Mouse (Mus musculus): ENCODE results near the gene Lcn6. TPM values are rescaled to one million over a fixed set of nuclear protein-coding genes. Genes with fewer than 3 reads are reported as not detected.
"Not testable (repeated sequence)": the region's sequence is repeated elsewhere in the genome, so short reads cannot be mapped to it uniquely, and the experiment has no call there.

Gene Lcn6
- polyA plus RNA-seq, 1 experiment from 2014 or later = not detected

GRCm38 (mm10) chr2:25663511-25663910 is 13.1 kb upstream of the Lcn6 start:
- H3K9me3 ChIP-seq (replicated peaks) = no peaks in the 10 kb centered on the region

DNA sequence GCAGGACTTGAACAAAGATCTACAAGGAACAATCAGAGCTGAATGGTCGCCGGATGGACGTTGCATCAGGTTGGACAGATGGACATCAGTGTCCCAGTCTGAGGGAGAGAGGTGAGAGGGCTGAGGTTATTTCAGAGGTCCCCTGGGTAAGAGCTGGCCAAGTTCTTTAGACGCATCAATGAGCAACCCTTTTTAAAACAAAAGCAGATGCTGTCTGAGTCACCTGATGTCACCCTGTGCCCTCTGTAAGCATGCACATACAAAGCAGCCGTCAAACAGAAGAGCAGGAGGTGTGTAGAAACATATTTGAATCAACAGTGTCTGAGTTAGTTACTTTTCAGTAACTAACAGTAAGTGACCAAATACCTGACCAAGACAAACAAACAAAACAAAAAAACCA is 12.5 kb upstream of the Lcn6 start:
- H3K4me3 ChIP-seq = no peak overlapping the region
- H3K4me1 ChIP-seq = no peaks in the 10 kb centered on the region
- no peaks in the 10 kb centered on the region for H3K9me3 ChIP-seq (replicated peaks)
- WGBS = 72% methylated on average over 5 of the region's 5 CpGs
- H3K36me3 ChIP-seq = no peaks in the 10 kb centered on the region
- H3K27me3 ChIP-seq (ENCODE audit: low read depth, poor library complexity, severe bottlenecking) = no peaks in the 10 kb centered on the region
- DNase-seq (ENCODE audit: low spot score) = no peak
- no peak overlapping the region for H3K27ac ChIP-seq

More at GRCm38 (mm10) chr2:25663511-25663910, 13.1 kb upstream of the Lcn6 start:
- H3K27ac ChIP-seq = no peak overlapping the region
- WGBS = 69% methylated on average over 1 of the region's 1 CpGs
- no peaks in the 10 kb centered on the region for H3K27me3 ChIP-seq (ENCODE audit: low read depth, poor library complexity, severe bottlenecking)
- DNase-seq (ENCODE audit: low spot score) = peak; percentile 60
- H3K4me1 ChIP-seq = no peaks in the 10 kb centered on the region
- H3K36me3 ChIP-seq = no peaks in the 10 kb centered on the region
- H3K4me3 ChIP-seq = no peak overlapping the region

- H3K4me1 ChIP-seq = no peaks in the 10 kb centered on the region
- H3K27me3 ChIP-seq (ENCODE audit: low read depth, poor library complexity, severe bottlenecking) = no peaks in the 10 kb centered on the region
- no peaks in the 10 kb centered on the region for H3K36me3 ChIP-seq
- no peak overlapping the region for H3K27ac ChIP-seq
- DNase-seq (ENCODE audit: low spot score) = no peak
- 72% methylated on average over 1 of the region's 1 CpGs for WGBS
- H3K4me3 ChIP-seq = no peak overlapping the region
- H3K9me3 ChIP-seq (replicated peaks) = no peaks in the 10 kb centered on the region
Measured at GRCm38 (mm10) chr2:25666516-25666915, 10.1 kb upstream of the Lcn6 start.

GRCm38 (mm10) chr2:25679559-25679958 is 3.0 kb downstream of the Lcn6 start:
- Histone ChIP-seq H3K27me3 (ENCODE audit: low read depth, poor library complexity, severe bottlenecking) (no peaks in the 10 kb centered on the region), H3K4me1 (no peaks in the 10 kb centered on the region), H3K4me3 (no peak overlapping the region), H3K9me3 (replicated peaks) (no peaks in the 10 kb centered on the region), H3K36me3 (no peaks in the 10 kb centered on the region), H3K27ac (no peak overlapping the region)
- DNase-seq (ENCODE audit: low spot score) = no peak
- 83% methylated on average over 6 of the region's 6 CpGs for WGBS

DNA sequence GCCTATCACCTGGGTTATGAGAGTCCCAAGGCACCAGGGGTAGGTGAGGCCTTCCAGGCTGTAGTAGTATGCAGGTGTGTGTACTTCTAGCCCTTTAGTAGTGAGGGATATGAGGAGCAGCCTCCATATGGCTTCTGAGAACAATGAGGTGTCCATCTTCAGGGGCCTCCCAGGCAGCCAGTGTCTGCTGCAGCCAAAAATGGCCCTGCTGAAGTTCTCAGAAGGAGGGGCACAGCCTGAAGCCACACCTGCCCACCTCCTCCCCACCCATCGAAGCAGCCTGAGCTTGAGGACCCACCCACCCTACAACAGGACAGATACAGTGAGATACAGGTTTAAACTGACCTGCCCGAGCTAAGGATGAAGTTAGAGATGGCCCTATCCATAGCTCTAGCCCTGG is 5.8 kb downstream of the Lcn6 start, which contains the start of gene Lcn10:
Gene Lcn10 (plus strand): TSS at position 301 of the 400 bp plus-strand sequence.
- Histone ChIP-seq H3K4me3 (no peak within 1 kb of the TSS), H3K27me3 (ENCODE audit: low read depth, poor library complexity, severe bottlenecking) (no peaks in the 10 kb centered on the region), H3K27ac (no peak within 1 kb of the TSS), H3K9me3 (replicated peaks) (no peaks in the 10 kb centered on the region), H3K36me3 (no peaks in the 10 kb centered on the region), H3K4me1 (no peaks in the 10 kb centered on the region)
- WGBS = 86% methylated on average over 2 of the region's 2 CpGs
- DNase-seq (ENCODE audit: low spot score) = no peak

DNA sequence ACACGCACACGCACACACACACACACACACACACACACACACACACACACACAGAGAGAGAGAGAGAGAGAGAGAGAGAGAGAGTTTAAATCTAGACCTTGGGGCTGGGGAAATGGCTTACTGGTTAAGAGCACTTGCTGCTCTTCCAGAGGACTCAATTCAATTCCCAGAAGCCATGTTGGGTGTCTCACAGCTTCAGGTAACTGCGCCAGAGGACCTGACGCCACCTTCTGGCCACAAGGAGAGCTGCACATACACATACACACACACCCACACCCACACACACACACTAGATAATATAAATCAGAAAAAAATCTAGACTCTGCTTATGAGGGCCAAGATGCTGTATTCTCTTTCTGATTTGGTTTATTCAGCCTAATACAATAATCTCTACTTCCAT is 10.4 kb downstream of the Lcn6 start:
- Histone ChIP-seq H3K9me3 (replicated peaks) (no peaks in the 10 kb centered on the region), H3K36me3 (no peaks in the 10 kb centered on the region), H3K27me3 (ENCODE audit: low read depth, poor library complexity, severe bottlenecking) (no peaks in the 10 kb centered on the region), H3K27ac (no peak overlapping the region), H3K4me3 (no peak overlapping the region), H3K4me1 (no peaks in the 10 kb centered on the region)
- DNase-seq (ENCODE audit: low spot score) = no peak
- WGBS = 81% methylated on average over 4 of the region's 4 CpGs

- H3K27ac ChIP-seq = no peak overlapping the region
- DNase-seq (ENCODE audit: low spot score) = peak; percentile 69
- no peaks in the 10 kb centered on the region for H3K9me3 ChIP-seq (replicated peaks)
- H3K36me3 ChIP-seq = no peaks in the 10 kb centered on the region
- no peak overlapping the region for H3K4me3 ChIP-seq
- H3K27me3 ChIP-seq (ENCODE audit: low read depth, poor library complexity, severe bottlenecking) = no peaks in the 10 kb centered on the region
- H3K4me1 ChIP-seq = no peaks in the 10 kb centered on the region
Measured at GRCm38 (mm10) chr2:25694605-25695004, 18.0 kb downstream of the Lcn6 start.

DNA sequence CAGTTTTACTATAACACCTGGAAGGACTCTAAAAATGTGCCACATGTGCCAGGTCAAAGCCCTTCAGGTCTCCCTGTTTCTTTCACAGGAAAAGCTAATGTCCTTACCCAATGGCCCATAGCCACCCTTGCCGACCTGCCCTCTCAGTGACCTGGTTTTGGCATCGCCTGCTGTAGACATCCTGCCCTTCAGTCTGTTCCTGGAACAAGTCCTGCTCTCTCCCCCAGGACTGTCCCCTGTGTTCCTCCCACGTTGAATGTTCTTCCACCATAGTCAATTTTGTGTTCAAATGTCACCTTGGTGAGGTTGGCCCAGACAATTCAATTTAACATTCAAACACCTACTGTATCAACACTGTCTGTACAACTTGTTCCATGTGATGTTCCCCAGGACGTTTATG is 20.4 kb downstream of the Lcn6 start:
- no peaks in the 10 kb centered on the region for H3K4me1 ChIP-seq
- no peaks in the 10 kb centered on the region for H3K27me3 ChIP-seq (ENCODE audit: low read depth, poor library complexity, severe bottlenecking)
- H3K4me3 ChIP-seq = no peak overlapping the region
- no peaks in the 10 kb centered on the region for H3K36me3 ChIP-seq
- H3K27ac ChIP-seq = no peak overlapping the region
- H3K9me3 ChIP-seq (replicated peaks) = no peaks in the 10 kb centered on the region
- DNase-seq (ENCODE audit: low spot score) = no peak
- WGBS = 76% methylated on average over 4 of the region's 4 CpGs

GRCm38 (mm10) chr2:25698696-25699095 is 22.1 kb downstream of the Lcn6 start:
- 84% methylated on average over 2 of the region's 2 CpGs for WGBS
- no peaks in the 10 kb centered on the region for H3K36me3 ChIP-seq
- no peaks in the 10 kb centered on the region for H3K27me3 ChIP-seq (ENCODE audit: low read depth, poor library complexity, severe bottlenecking)
- H3K4me1 ChIP-seq = no peaks in the 10 kb centered on the region
- H3K9me3 ChIP-seq (replicated peaks) = no peaks in the 10 kb centered on the region
- no peak overlapping the region for H3K4me3 ChIP-seq
- H3K27ac ChIP-seq = no peak overlapping the region
- DNase-seq (ENCODE audit: low spot score) = no peak

- not testable (repeated sequence) for H3K27ac ChIP-seq
Measured at GRCm38 (mm10) chr2:25699743-25700142, 23.2 kb downstream of the Lcn6 start, which contains the start of gene Obp2a. Obp2a (plus strand) TSS chr2:25700043.

DNA sequence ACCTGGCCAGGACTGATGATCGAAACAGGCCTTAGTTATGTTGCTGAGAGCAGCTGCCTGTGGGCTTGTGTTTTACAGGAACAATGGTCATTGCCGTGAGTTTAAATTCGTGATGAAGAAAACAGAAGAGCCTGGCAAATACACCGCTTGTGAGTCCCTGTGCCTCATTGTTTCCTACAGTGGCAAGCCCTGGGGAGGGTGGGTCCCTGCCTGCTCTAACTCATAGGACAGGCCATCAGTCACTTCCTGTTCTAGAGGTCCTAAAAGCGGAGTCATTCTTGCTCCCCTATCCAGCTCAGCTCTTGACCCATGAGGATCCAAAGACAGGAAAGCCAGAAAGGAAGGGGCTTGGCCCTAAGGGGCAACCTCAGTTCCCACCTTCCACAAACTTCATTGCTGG is 24.4 kb downstream of the Lcn6 start:
- no peaks in the 10 kb centered on the region for H3K4me1 ChIP-seq
- WGBS = 87% methylated on average over 5 of the region's 5 CpGs
- no peak overlapping the region for H3K4me3 ChIP-seq
- DNase-seq (ENCODE audit: low spot score) = no peak
- no peaks in the 10 kb centered on the region for H3K36me3 ChIP-seq
- no peaks in the 10 kb centered on the region for H3K27me3 ChIP-seq (ENCODE audit: low read depth, poor library complexity, severe bottlenecking)
- H3K27ac ChIP-seq = no peak overlapping the region
- no peaks in the 10 kb centered on the region for H3K9me3 ChIP-seq (replicated peaks)

More at GRCm38 (mm10) chr2:25699743-25700142, 23.2 kb downstream of the Lcn6 start, which contains the start of gene Obp2a:
- 90% methylated on average over 3 of the region's 3 CpGs for WGBS
- not testable (repeated sequence) for H3K36me3 ChIP-seq; H3K4me1 ChIP-seq; DNase-seq (ENCODE audit: low spot score); H3K4me3 ChIP-seq; H3K9me3 ChIP-seq (replicated peaks); H3K27me3 ChIP-seq (ENCODE audit: low read depth, poor library complexity, severe bottlenecking)

DNA sequence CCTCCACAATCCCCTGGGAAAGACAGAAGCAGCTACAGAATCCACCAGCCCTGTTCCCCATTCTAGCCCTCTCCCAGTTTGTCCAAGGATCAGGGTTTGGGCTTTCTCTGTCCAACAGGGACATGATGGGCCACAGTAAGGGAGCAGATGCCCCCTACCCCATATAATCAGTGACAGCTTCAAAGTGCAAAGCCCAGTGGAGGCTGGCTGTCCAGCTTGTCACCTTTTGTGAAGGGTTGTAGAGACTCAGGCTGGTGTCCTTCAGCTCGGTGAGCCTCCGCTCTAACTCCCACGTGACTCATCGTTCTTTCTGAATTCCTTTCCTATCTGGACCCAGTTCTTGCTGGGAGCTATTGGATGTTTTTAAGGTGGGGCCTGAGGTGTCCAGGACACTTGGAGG is 27.1 kb downstream of the Lcn6 start:
- H3K27me3 ChIP-seq (ENCODE audit: low read depth, poor library complexity, severe bottlenecking) = no peaks in the 10 kb centered on the region
- no peak overlapping the region for H3K4me3 ChIP-seq
- no peaks in the 10 kb centered on the region for H3K36me3 ChIP-seq
- 81% methylated on average over 4 of the region's 4 CpGs for WGBS
- no peak overlapping the region for H3K27ac ChIP-seq
- H3K9me3 ChIP-seq (replicated peaks) = no peaks in the 10 kb centered on the region
- no peak for DNase-seq (ENCODE audit: low spot score)
- H3K4me1 ChIP-seq = peaks cover 18% of the 10 kb centered on the region

- peak; percentile 87 for DNase-seq (ENCODE audit: low spot score)
- under 1% methylated on average over 78 of the region's 78 CpGs for WGBS
- Histone ChIP-seq H3K27me3 (ENCODE audit: low read depth, poor library complexity, severe bottlenecking) (no peaks in the 10 kb centered on the region), H3K4me1 (peaks cover 25% of the 10 kb centered on the region), H3K27ac (peak within 1 kb of the TSS; percentile 82), H3K36me3 (0 out of 2 replicates have a peak, but pooled peaks cover 2% of the 10 kb centered on the region), H3K4me3 (peak within 1 kb of the TSS; percentile 72), H3K9me3 (replicated peaks) (no peaks in the 10 kb centered on the region)
Measured at GRCm38 (mm10) chr2:25706643-25707481, 30.3 kb downstream of the Lcn6 start, which contains the start of gene Bmyc. Bmyc (plus strand) TSS chr2:25706739.

All from limb, embryonic 10.5 days (tissue).